Mouse (Mus musculus): Measurements from ENCODE around the gene Akap4. TPM values are rescaled to one million over a fixed set of nuclear protein-coding genes. Genes with fewer than 3 reads are reported as not detected.

Akap4 gene
- total and polyA plus RNA-seq, 3 experiments, result not detected

- TF ChIP-seq GATA1 (IDR thresholded peaks at IDR 0.05; ENCODE audit: borderline replicate concordance, low read length) (no peak), POLR2AphosphoS5 (IDR thresholded peaks at IDR 0.05; ENCODE audit: insufficient replicate concordance, low read depth, low read length) (no peak), GATA2 (IDR thresholded peaks at IDR 0.05; ENCODE audit: borderline replicate concordance, low read depth, low read length) (no peak), CTCF (IDR thresholded peaks at IDR 0.05; ENCODE audit: low read depth, low read length) (no peak), TAL1 (conservative IDR thresholded peaks at IDR 0.05; ENCODE audit: low read depth, low read length) (no peak)
- ATAC-seq (ENCODE audit: extremely low read depth, insufficient number of reproducible peaks, low FRiP score, poor library complexity, severe bottlenecking) (no peak), DNase-seq (ENCODE audit: low spot score) (no peak)
- H3K9me3 ChIP-seq (replicated peaks), result no peaks in the 10 kb centered on the region
- no peaks in the 10 kb centered on the region for H3K27me3 ChIP-seq (ENCODE audit: insufficient read depth, low read length)
- no peak overlapping the region for H3K4me3 ChIP-seq (ENCODE audit: low read depth, low read length)
- no peaks in the 10 kb centered on the region for H3K36me3 ChIP-seq (replicated peaks)
- no peaks in the 10 kb centered on the region for H3K4me1 ChIP-seq (ENCODE audit: insufficient read depth, low read depth, low read length)
Observed at GRCm38 (mm10) chrX:7079820-7080429, 12.6 kb downstream of the Akap4 start.

GRCm38 (mm10) chrX:7085878-7086277 lies 18.6 kb downstream of the Akap4 start:
- DNase-seq (ENCODE audit: low spot score) (no peak), ATAC-seq (ENCODE audit: extremely low read depth, insufficient number of reproducible peaks, low FRiP score, poor library complexity, severe bottlenecking) (no peak)
- TF ChIP-seq CTCF (IDR thresholded peaks at IDR 0.05; ENCODE audit: low read depth, low read length) (no peak), POLR2AphosphoS5 (IDR thresholded peaks at IDR 0.05; ENCODE audit: insufficient replicate concordance, low read depth, low read length) (no peak), GATA2 (IDR thresholded peaks at IDR 0.05; ENCODE audit: borderline replicate concordance, low read depth, low read length) (no peak)
- no peaks in the 10 kb centered on the region for H3K4me1 ChIP-seq (ENCODE audit: insufficient read depth, low read depth, low read length)
- H3K9me3 ChIP-seq (replicated peaks), result no peaks in the 10 kb centered on the region
- H3K27me3 ChIP-seq (ENCODE audit: insufficient read depth, low read length), result no peaks in the 10 kb centered on the region
- no peaks in the 10 kb centered on the region for H3K36me3 ChIP-seq (replicated peaks)
- H3K4me3 ChIP-seq (ENCODE audit: low read depth, low read length), result no peak overlapping the region

GRCm38 (mm10) chrX:7090323-7090722 lies 23.0 kb downstream of the Akap4 start:
- H3K36me3 ChIP-seq (replicated peaks), result no peaks in the 10 kb centered on the region
- DNase-seq (ENCODE audit: low spot score) (no peak), ATAC-seq (ENCODE audit: extremely low read depth, insufficient number of reproducible peaks, low FRiP score, poor library complexity, severe bottlenecking) (no peak)
- no peak overlapping the region for H3K4me3 ChIP-seq (ENCODE audit: low read depth, low read length)
- no peaks in the 10 kb centered on the region for H3K9me3 ChIP-seq (replicated peaks)
- no peaks in the 10 kb centered on the region for H3K4me1 ChIP-seq (ENCODE audit: insufficient read depth, low read depth, low read length)
- H3K27me3 ChIP-seq (ENCODE audit: insufficient read depth, low read length), result no peaks in the 10 kb centered on the region
- TF ChIP-seq GATA2 (IDR thresholded peaks at IDR 0.05; ENCODE audit: borderline replicate concordance, low read depth, low read length) (no peak), POLR2AphosphoS5 (IDR thresholded peaks at IDR 0.05; ENCODE audit: insufficient replicate concordance, low read depth, low read length) (no peak), CTCF (IDR thresholded peaks at IDR 0.05; ENCODE audit: low read depth, low read length) (no peak), GATA1 (IDR thresholded peaks at IDR 0.05; ENCODE audit: borderline replicate concordance, low read length) (no peak), TAL1 (conservative IDR thresholded peaks at IDR 0.05; ENCODE audit: low read depth, low read length) (no peak)

- Histone ChIP-seq H3K4me3 (ENCODE audit: low read depth, low read length) (no peak overlapping the region), H3K36me3 (replicated peaks) (no peaks in the 10 kb centered on the region), H3K4me1 (ENCODE audit: insufficient read depth, low read depth, low read length) (no peaks in the 10 kb centered on the region), H3K9me3 (replicated peaks) (no peaks in the 10 kb centered on the region), H3K27me3 (ENCODE audit: insufficient read depth, low read length) (no peaks in the 10 kb centered on the region)
- no peak for TF ChIP-seq CTCF (IDR thresholded peaks at IDR 0.05; ENCODE audit: low read depth, low read length)
- no peak for TF ChIP-seq TAL1 (conservative IDR thresholded peaks at IDR 0.05; ENCODE audit: low read depth, low read length)
- no peak for TF ChIP-seq GATA1 (IDR thresholded peaks at IDR 0.05; ENCODE audit: borderline replicate concordance, low read length)
- no peak for TF ChIP-seq POLR2AphosphoS5 (IDR thresholded peaks at IDR 0.05; ENCODE audit: insufficient replicate concordance, low read depth, low read length)
- TF ChIP-seq GATA2 (IDR thresholded peaks at IDR 0.05; ENCODE audit: borderline replicate concordance, low read depth, low read length), result no peak
- ATAC-seq (ENCODE audit: extremely low read depth, insufficient number of reproducible peaks, low FRiP score, poor library complexity, severe bottlenecking) (no peak), DNase-seq (ENCODE audit: low spot score) (no peak)
Observed at GRCm38 (mm10) chrX:7102280-7102679, 35.0 kb downstream of the Akap4 start.

- no peak for DNase-seq (ENCODE audit: low spot score)
- Histone ChIP-seq H3K27me3 (ENCODE audit: insufficient read depth, low read length) (no peaks in the 10 kb centered on the region), H3K9me3 (replicated peaks) (no peaks in the 10 kb centered on the region), H3K4me1 (ENCODE audit: insufficient read depth, low read depth, low read length) (no peaks in the 10 kb centered on the region), H3K36me3 (replicated peaks) (no peaks in the 10 kb centered on the region), H3K4me3 (ENCODE audit: low read depth, low read length) (no peak overlapping the region)
- TF ChIP-seq TAL1 (conservative IDR thresholded peaks at IDR 0.05; ENCODE audit: low read depth, low read length) (no peak), GATA2 (IDR thresholded peaks at IDR 0.05; ENCODE audit: borderline replicate concordance, low read depth, low read length) (no peak), GATA1 (IDR thresholded peaks at IDR 0.05; ENCODE audit: borderline replicate concordance, low read length) (no peak), POLR2AphosphoS5 (IDR thresholded peaks at IDR 0.05; ENCODE audit: insufficient replicate concordance, low read depth, low read length) (no peak), CTCF (IDR thresholded peaks at IDR 0.05; ENCODE audit: low read depth, low read length) (no peak)
- ATAC-seq (ENCODE audit: extremely low read depth, insufficient number of reproducible peaks, low FRiP score, poor library complexity, severe bottlenecking), result no peak
Observed at GRCm38 (mm10) chrX:7114885-7115284, 47.6 kb downstream of the Akap4 start.

GRCm38 (mm10) chrX:7121618-7122280 lies 54.4 kb downstream of the Akap4 start:
- Histone ChIP-seq H3K4me1 (ENCODE audit: insufficient read depth, low read depth, low read length) (no peaks in the 10 kb centered on the region), H3K9me3 (replicated peaks) (no peaks in the 10 kb centered on the region), H3K36me3 (replicated peaks) (no peaks in the 10 kb centered on the region), H3K4me3 (ENCODE audit: low read depth, low read length) (no peak overlapping the region), H3K27me3 (ENCODE audit: insufficient read depth, low read length) (no peaks in the 10 kb centered on the region)
- no peak for DNase-seq (ENCODE audit: low spot score)
- ATAC-seq (ENCODE audit: extremely low read depth, insufficient number of reproducible peaks, low FRiP score, poor library complexity, severe bottlenecking), result no peak
- TF ChIP-seq POLR2AphosphoS5 (IDR thresholded peaks at IDR 0.05; ENCODE audit: insufficient replicate concordance, low read depth, low read length) (no peak), GATA1 (IDR thresholded peaks at IDR 0.05; ENCODE audit: borderline replicate concordance, low read length) (no peak), GATA2 (IDR thresholded peaks at IDR 0.05; ENCODE audit: borderline replicate concordance, low read depth, low read length) (no peak), CTCF (IDR thresholded peaks at IDR 0.05; ENCODE audit: low read depth, low read length) (no peak), TAL1 (conservative IDR thresholded peaks at IDR 0.05; ENCODE audit: low read depth, low read length) (no peak)

Other genes starting within 250 kb of the Akap4 start
- gene Ccnb3, start 25.9 kb upstream of the Akap4 start, total RNA-seq (2014; fragmentation: Nextera tagmentation), result not detected in 2 replicates
- under 0.01 TPM in 1 of 2 replicates, not detected in the other for gene Ccnb3, start 25.9 kb upstream of the Akap4 start, total RNA-seq (2017)
- gene Ccnb3, start 25.9 kb upstream of the Akap4 start, polyA plus RNA-seq (2012), result not detected in 2 replicates

All from G1E (cell line).